7 mouse cellular contexts compared by ENCODE assay signal in genomic region chr8:121673917-121674316, GRCm38 (mm10). TPM values are rescaled to one million over a fixed set of nuclear protein-coding genes. Genes with fewer than 3 reads are reported as not detected.
DNase-seq lines count a peak whose midpoint lies in the region; ATAC-seq and TF ChIP-seq lines count a peak whose summit lies in the region.

No protein-coding gene starts in this region.

- 77% methylated on average over 5 of the region's 5 CpGs for WGBS in hindbrain, embryonic 15.5 days
- 73% methylated on average over 5 of the region's 5 CpGs for WGBS in neural tube, embryonic 14.5 days

- H3K27me3 ChIP-seq in hindbrain, embryonic 15.5 days: no peaks in the 10 kb centered on the region
- H3K27me3 ChIP-seq in neural tube, embryonic 14.5 days (ENCODE audit: control insufficient read depth, insufficient read depth, low read length): no peaks in the 10 kb centered on the region

- peak overlapping the region; percentile 81 for H3K27ac ChIP-seq in layer of hippocampus, adult 2 months
- H3K27ac ChIP-seq in hindbrain, embryonic 15.5 days (replicated peaks): peak overlapping the region; percentile 78
- H3K27ac ChIP-seq in neural tube, embryonic 14.5 days (ENCODE audit: low read depth, low read length): no peak overlapping the region; the same call in 1 of the 2 replicates

- no peak for TF ChIP-seq CTCF in layer of hippocampus, adult 2 months (conservative IDR thresholded peaks at IDR 0.05)

- peak; percentile 53 to 76 for DNase-seq in layer of hippocampus, adult 2 months (ENCODE audit: low spot score in 2 of 2)
- no peak for DNase-seq in layer of hippocampus, adult 9-10 months (ENCODE audit: low spot score)
- DNase-seq in brain, adult 2 months (ENCODE audit: low read depth, low spot score): peak; percentile 84
- no peak for DNase-seq in embryo, embryonic 11 days

- H3K36me3 ChIP-seq in hindbrain, embryonic 15.5 days: no peaks in the 10 kb centered on the region
- no peaks in the 10 kb centered on the region for H3K36me3 ChIP-seq in neural tube, embryonic 14.5 days (ENCODE audit: control insufficient read depth, insufficient read depth, low read length)

- ATAC-seq in hindbrain, embryonic 15.5 days (ENCODE audit: low FRiP score, low read depth): peak; percentile 80
- peak; percentile 89 for ATAC-seq in neural tube, embryonic 14.5 days (ENCODE audit: low read depth)
- no peak for ATAC-seq in monocyte, adult 5-6 weeks (replicated peaks; ENCODE audit: insufficient number of reproducible peaks, low FRiP score, low TSS enrichment, poor library complexity, severe bottlenecking)

- no peak overlapping the region for H3K4me2 ChIP-seq in hindbrain, embryonic 15.5 days
- no peak overlapping the region for H3K4me2 ChIP-seq in neural tube, embryonic 14.5 days (ENCODE audit: low read depth, low read length)

- H3K9me3 ChIP-seq in hindbrain, embryonic 15.5 days: no peaks in the 10 kb centered on the region
- no peaks in the 10 kb centered on the region for H3K9me3 ChIP-seq in neural tube, embryonic 14.5 days (ENCODE audit: control insufficient read depth, low read length)

- peaks cover 8% of the 10 kb centered on the region for H3K4me1 ChIP-seq in hindbrain, embryonic 15.5 days (replicated peaks)
- peaks cover 6% of the 10 kb centered on the region; the same call in 1 of the 2 replicates for H3K4me1 ChIP-seq in neural tube, embryonic 14.5 days (ENCODE audit: control insufficient read depth, insufficient read depth, low read length)

- no peak overlapping the region for H3K9ac ChIP-seq in hindbrain, embryonic 15.5 days
- H3K9ac ChIP-seq in neural tube, embryonic 14.5 days (replicated peaks; ENCODE audit: low read depth, low read length): no peak overlapping the region

- no peak overlapping the region; the same call in 1 of the 2 replicates for H3K4me3 ChIP-seq in layer of hippocampus, adult 2 months
- H3K4me3 ChIP-seq in hindbrain, embryonic 15.5 days: no peak overlapping the region
- H3K4me3 ChIP-seq in neural tube, embryonic 14.5 days (ENCODE audit: low read depth, low read length): no peak overlapping the region

RNA-seq across cellular contexts. Expression of gene Zcchc14, which starts 21.2 kb away (rescaled TPM):
- 10 to 100 TPM; 92.5 to 93.2 TPM for total RNA-seq in layer of hippocampus, adult 2 months (2021)
- polyA plus RNA-seq in hindbrain, embryonic 15.5 days (2015; fragmentation: Nextera tagmentation; extraction: Ambion mirVana): 21.6 and 23.9 TPM in 2 replicates
- 36.2 and 40.2 TPM in 2 replicates for polyA plus RNA-seq in neural tube, embryonic 14.5 days (2014; fragmentation: Nextera tagmentation; extraction: Ambion mirVana)
- 0.19 to 0.21 TPM in 2 of 3 replicates, not detected in the other for total RNA-seq in monocyte, adult 5-6 weeks (2017)

RNA-seq across cellular contexts. Expression of gene Jph3, which starts 55.5 kb away (rescaled TPM):
- total RNA-seq in layer of hippocampus, adult 2 months (2021): 100 to 1,000 TPM; 318 to 346 TPM
- 108 and 125 TPM in 2 replicates for polyA plus RNA-seq in hindbrain, embryonic 15.5 days (2015; fragmentation: Nextera tagmentation; extraction: Ambion mirVana)
- 84.2 and 89.0 TPM in 2 replicates for polyA plus RNA-seq in neural tube, embryonic 14.5 days (2014; fragmentation: Nextera tagmentation; extraction: Ambion mirVana)
- not detected in 3 replicates for total RNA-seq in monocyte, adult 5-6 weeks (2017)

Comparison
In these comparisons a context has a peak if more than half of its experiments do, and no peak if none do; other contexts are left out.
1. DNase-seq: peak in layer of hippocampus, adult 2 months (2 of 2) and brain, adult 2 months (single experiment); none in layer of hippocampus, adult 9-10 months (single experiment) and embryo, embryonic 11 days (single experiment).
2. RNA of gene Zcchc14, which starts 21.2 kb away (total RNA-seq): 92.5 to 93.2 TPM in layer of hippocampus, adult 2 months; 0.19 to 0.21 TPM in monocyte, adult 5-6 weeks; every median in the first group is over 10 times any median in the second.
3. RNA of gene Jph3, which starts 55.5 kb away (total RNA-seq): 318 to 346 TPM in layer of hippocampus, adult 2 months; not detected in monocyte, adult 5-6 weeks; every median in the first group is over 100 times any median in the second.